Mouse (Mus musculus) lung, postnatal 0 days (tissue): ENCODE results near the gene Rnasek. TPM values are rescaled to one million over a fixed set of nuclear protein-coding genes. Genes with fewer than 3 reads are reported as not detected.

Experiments used
- ATAC-seq: fragments of 200-750 bp; cut with Nextera tagmentation; 2 replicates; pipeline ENCODE4 v1.8.0; 2017; ENCODE audit warnings: moderate library complexity
- DNase-seq: peaks from one replicate; pipeline ENCODE4 v3.0.0-alpha.2; 2016; ENCODE audit warnings: low spot score
- H3K27ac ChIP-seq: fragments of 300-500 bp; sonication (generic); 2 replicates; pipeline ENCODE4 v1.5.1; 2014; ENCODE audit warnings: antibody characterized with exemption, mild to moderate bottlenecking, low read length, mixed read lengths
- H3K27me3 ChIP-seq: fragments of 300-500 bp; sonication (generic); replicated peaks from 2 replicates; pipeline ENCODE4 v1.6.1; 2014; ENCODE audit warnings: low read length, mixed read lengths; ENCODE audit not compliant: insufficient read depth
- H3K36me3 ChIP-seq: fragments of 300-500 bp; sonication (generic); 2 replicates; pipeline ENCODE4 v1.6.1; 2014; ENCODE audit warnings: low read length, mixed read lengths; ENCODE audit not compliant: insufficient read depth
- H3K4me1 ChIP-seq: fragments of 300-500 bp; sonication (generic); 2 replicates; pipeline ENCODE4 v1.6.1; 2014; ENCODE audit warnings: antibody characterized with exemption, low read depth, low read length, mixed read lengths; ENCODE audit not compliant: insufficient read depth
- H3K4me2 ChIP-seq: fragments of 300-500 bp; sonication (generic); replicated peaks from 2 replicates; pipeline ENCODE4 v1.6.1; 2014; ENCODE audit warnings: low read depth, mild to moderate bottlenecking, low read length, moderate library complexity, mixed read lengths
- H3K4me3 ChIP-seq: fragments of 300-500 bp; sonication (generic); 2 replicates; pipeline ENCODE4 v1.5.1; 2014; ENCODE audit warnings: low read depth, low read length
- H3K9ac ChIP-seq: fragments of 300-500 bp; sonication (generic); replicated peaks from 2 replicates; pipeline ENCODE4 v1.6.1; 2014; ENCODE audit warnings: low read depth, mild to moderate bottlenecking
- H3K9me3 ChIP-seq: fragments of 300-500 bp; sonication (generic); 2 replicates; pipeline ENCODE4 v1.6.1; 2016; ENCODE audit warnings: low read length, mixed read lengths
- CTCF ChIP-seq: IDR thresholded peaks from 2 replicates; pipeline ENCODE4 v1.5.1; 2016; ENCODE audit warnings: antibody characterized with exemption, mild to moderate bottlenecking
- EP300 ChIP-seq: IDR thresholded peaks from 2 replicates; pipeline ENCODE4 v1.6.1; 2016; ENCODE audit warnings: antibody characterized with exemption, mild to moderate bottlenecking, control low read depth
- WGBS: fragments of 180-500 bp; shearing (Covaris S2); extraction: QIAGEN DNeasy Blood & Tissue Kit; methylation state at CpG from one replicate; pipeline ENCODE4 v1.1.7; 2014; 5-methylcytosine and 5-hydroxymethylcytosine counted together
- polyA plus RNA-seq: library from polyadenylated mRNA; unstranded; fragments of >200 nt; fragmentation: Nextera tagmentation; extraction: Ambion mirVana; gene quantifications from 2 replicates; pipeline ENCODE4 v1.2.1, GENCODE M21; 2015

The Rnasek gene
- polyA plus RNA-seq, 1 experiment from 2014 or later, result 484 TPM

- Histone ChIP-seq H3K27ac (peak overlapping the region; percentile 81), H3K27me3 (peaks cover 11% of the 10 kb centered on the region; the same call in 1 of the 2 replicates)
- TF ChIP-seq EP300, result no peak
- TF ChIP-seq CTCF, result no peak
Measured at GRCm38 (mm10) chr11:70227126-70227525, 12.5 kb downstream of the Rnasek start.

GRCm38 (mm10) chr11:70226602-70226890 is 13.1 kb downstream of the Rnasek start:
- H3K9ac ChIP-seq, result peak overlapping the region; percentile 68; the same call in 1 of the 2 replicates
- H3K36me3 ChIP-seq, result no peaks in the 10 kb centered on the region
- TF ChIP-seq CTCF, result no peak
- TF ChIP-seq EP300, result no peak
- peak overlapping the region; percentile 81 for H3K27ac ChIP-seq
- peaks cover 11% of the 10 kb centered on the region; the same call in 1 of the 2 replicates for H3K27me3 ChIP-seq
- 10% methylated on average over 18 of the region's 18 CpGs for WGBS
- H3K4me2 ChIP-seq, result peak overlapping the region; percentile 58
- DNase-seq, result peak; percentile 66
- peak overlapping the region; percentile 46 for H3K4me3 ChIP-seq
- H3K4me1 ChIP-seq, result peaks cover 21% of the 10 kb centered on the region
- no peak for ATAC-seq
- H3K9me3 ChIP-seq, result no peaks in the 10 kb centered on the region

More at GRCm38 (mm10) chr11:70227126-70227525, 12.5 kb downstream of the Rnasek start:
- Histone ChIP-seq H3K4me3 (peak overlapping the region; percentile 46), H3K4me2 (peak overlapping the region; percentile 58), H3K36me3 (no peaks in the 10 kb centered on the region), H3K9ac (peak overlapping the region; percentile 68; the same call in 1 of the 2 replicates), H3K4me1 (peaks cover 18% of the 10 kb centered on the region), H3K9me3 (no peaks in the 10 kb centered on the region)
- 25% methylated on average over 5 of the region's 5 CpGs for WGBS
- DNase-seq (peak; percentile 25), ATAC-seq (no peak)

GRCm38 (mm10) chr11:70225798-70226601 is 13.6 kb downstream of the Rnasek start:
- Histone ChIP-seq H3K4me3 (peak overlapping the region; percentile 46), H3K27ac (peak overlapping the region; percentile 81), H3K4me2 (peak overlapping the region; percentile 58), H3K36me3 (no peaks in the 10 kb centered on the region), H3K9ac (peak overlapping the region; percentile 68; the same call in 1 of the 2 replicates), H3K27me3 (peaks cover 11% of the 10 kb centered on the region; the same call in 1 of the 2 replicates), H3K9me3 (no peaks in the 10 kb centered on the region), H3K4me1 (peaks cover 25% of the 10 kb centered on the region)
- ATAC-seq, result no peak
- no peak for TF ChIP-seq EP300
- TF ChIP-seq CTCF, result peak; percentile 36; the same call in 1 of the 2 replicates
- 25% methylated on average over 27 of the region's 27 CpGs for WGBS
- DNase-seq, result no peak

- Histone ChIP-seq H3K4me2 (no peak overlapping the region), H3K27me3 (no peaks in the 10 kb centered on the region), H3K4me3 (no peak overlapping the region), H3K36me3 (no peaks in the 10 kb centered on the region), H3K9me3 (no peaks in the 10 kb centered on the region), H3K27ac (peak overlapping the region; percentile 81), H3K4me1 (peaks cover 26% of the 10 kb centered on the region), H3K9ac (no peak overlapping the region)
- WGBS, result 62% methylated on average over 9 of the region's 9 CpGs
- DNase-seq (peak; percentile 75), ATAC-seq (peak; percentile 49)
- TF ChIP-seq EP300, result peak; percentile 96
- TF ChIP-seq CTCF, result no peak
Measured at GRCm38 (mm10) chr11:70223724-70224123, 15.9 kb downstream of the Rnasek start.

GRCm38 (mm10) chr11:70221603-70222500 is 17.8 kb downstream of the Rnasek start:
- Histone ChIP-seq H3K36me3 (no peaks in the 10 kb centered on the region), H3K9ac (peak overlapping the region; percentile 56), H3K9me3 (no peaks in the 10 kb centered on the region), H3K4me2 (peak overlapping the region; percentile 85), H3K4me1 (peaks cover 16% of the 10 kb centered on the region; the same call in 1 of the 2 replicates), H3K27ac (peak overlapping the region; percentile 84), H3K4me3 (peak overlapping the region; percentile 43), H3K27me3 (0 out of 2 replicates have a peak, but pooled peaks cover under 1% of the 10 kb centered on the region)
- ATAC-seq (peak; percentile 21; the same call in 1 of the 2 replicates), DNase-seq (peak; percentile 57)
- WGBS, result 13% methylated on average over 14 of the region's 14 CpGs
- TF ChIP-seq CTCF (no peak), EP300 (no peak)
